Mouse (Mus musculus) mouse trophoblast stem cell (cell line): ENCODE data around the gene Irak3.
"Not testable (repeated sequence)": the region's sequence is repeated elsewhere in the genome, so short reads cannot be mapped to it uniquely, and the experiment has no call there.

Source experiments
- in situ Hi-C, 2 experiments: fragments of 300-500 bp; cut with MseI, MboI; formaldehyde crosslinking; loops; 2 replicates in 1 of 2; 3 replicates in 1 of 2; pipeline ENCODE4 v1.15.1; 2025

Gene Irak3

GRCm38 (mm10) chr10:120201961-120202402 lies at the start of gene Irak3:
Gene Irak3 (minus strand): TSS chr10:120202130.
- in situ Hi-C loops: no loop called here

DNA sequence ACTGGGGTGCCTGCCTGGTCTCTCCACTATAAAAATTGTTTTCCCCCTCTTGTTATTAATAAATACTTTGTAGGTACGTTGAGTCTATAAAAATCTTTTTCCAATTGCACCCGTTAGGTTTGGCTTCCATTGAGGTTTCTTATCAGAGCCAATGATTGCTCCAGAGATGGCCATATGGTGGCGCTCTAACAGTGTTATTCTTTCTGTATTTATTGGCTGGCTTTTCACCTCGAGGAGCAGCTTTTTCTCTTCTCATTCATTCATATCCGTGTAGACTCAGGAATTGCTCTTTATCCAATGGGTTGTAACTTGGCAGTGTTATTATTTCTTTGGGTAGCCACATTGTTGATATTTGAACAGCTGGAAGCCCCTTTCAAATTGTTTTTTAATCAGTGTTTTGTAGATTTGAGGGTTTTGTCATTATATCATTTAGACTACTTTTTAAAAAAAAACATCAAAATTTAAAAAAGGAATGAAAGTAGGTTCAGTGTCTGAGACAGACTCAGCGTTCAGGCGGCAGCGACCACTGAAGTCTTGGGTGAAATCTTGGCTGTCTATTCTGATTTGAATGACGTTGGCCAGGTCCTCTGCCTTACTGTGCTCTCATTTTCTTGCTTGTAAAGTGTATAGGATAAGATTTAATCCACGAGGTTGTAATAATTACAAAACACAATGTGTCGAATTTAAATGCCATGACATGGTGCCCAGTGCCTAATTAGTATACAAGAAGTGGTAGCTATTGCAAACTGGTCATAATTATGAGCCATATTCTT lies 49.2 kb upstream of the Irak3 start:
- in situ Hi-C loops: no loop called here

- in situ Hi-C loops: no loop called here
These were observed 45.2 kb upstream of the Irak3 start for GRCm38 (mm10) chr10:120246994-120247750.

DNA sequence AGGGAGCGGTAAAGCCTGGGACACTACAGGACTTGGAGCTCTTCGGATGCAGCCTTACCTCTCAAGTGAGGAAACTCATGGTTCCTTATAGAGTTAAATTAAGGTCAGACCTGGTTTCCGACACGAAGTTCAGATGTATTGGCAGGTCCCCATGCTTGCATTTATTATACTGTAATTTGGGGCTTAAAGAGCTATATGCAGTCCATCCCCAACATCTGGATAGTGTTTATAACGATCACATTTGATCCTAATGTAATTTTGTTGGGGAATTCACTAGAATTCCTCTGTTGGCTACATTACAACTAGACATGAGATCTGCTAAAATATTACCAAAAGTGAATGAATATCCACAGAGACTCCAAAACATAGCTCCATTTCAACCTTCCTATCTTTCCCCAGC lies 43.8 kb upstream of the Irak3 start:
- in situ Hi-C loops: no loop called here

- in situ Hi-C loops: no loop called here
These were observed 40.5 kb upstream of the Irak3 start for GRCm38 (mm10) chr10:120242421-120242820.

DNA sequence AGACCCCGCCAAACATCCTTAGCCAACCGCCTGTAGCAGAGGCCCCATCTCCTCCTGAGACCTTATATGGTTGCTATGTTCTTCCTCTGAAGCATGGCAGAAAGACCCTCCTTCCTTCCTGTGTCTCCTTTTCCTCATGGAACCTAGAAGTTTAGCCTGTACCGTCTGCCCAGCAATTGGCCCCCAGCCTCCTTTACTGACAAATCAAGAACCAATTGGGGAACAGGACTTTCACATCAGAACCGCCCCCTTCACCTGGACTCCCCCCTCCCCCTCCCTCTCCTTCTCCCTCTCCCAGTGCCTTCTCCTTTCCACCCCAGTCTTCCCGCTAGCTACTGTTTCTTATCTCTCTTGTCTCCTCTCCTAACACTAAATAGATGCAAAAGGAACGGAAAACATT lies 37.5 kb upstream of the Irak3 start:
- in situ Hi-C loops: no loop called here

DNA sequence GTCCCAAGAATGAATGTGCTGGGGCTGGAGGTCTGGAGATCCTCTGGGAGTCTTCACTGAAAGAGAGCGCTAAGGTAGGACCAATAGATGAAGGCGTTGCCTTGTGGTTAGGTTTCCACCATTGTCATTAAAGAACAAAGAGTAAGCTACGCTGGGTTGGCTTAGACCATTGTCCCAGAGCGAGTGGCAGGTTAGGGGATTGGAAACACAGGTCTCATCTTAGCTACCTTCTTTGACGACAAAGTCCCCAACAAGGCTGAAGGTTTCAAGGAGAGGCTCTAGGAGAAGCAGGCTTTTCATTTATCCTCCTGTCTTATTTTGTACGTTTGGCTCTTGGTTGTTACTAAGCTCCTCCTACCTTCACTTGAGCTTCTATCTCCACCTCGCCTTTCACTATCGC lies 36.3 kb upstream of the Irak3 start:
- in situ Hi-C loops: no loop called here

- in situ Hi-C loops: no loop called here
These were observed 34.9 kb upstream of the Irak3 start for GRCm38 (mm10) chr10:120236855-120237254.

DNA sequence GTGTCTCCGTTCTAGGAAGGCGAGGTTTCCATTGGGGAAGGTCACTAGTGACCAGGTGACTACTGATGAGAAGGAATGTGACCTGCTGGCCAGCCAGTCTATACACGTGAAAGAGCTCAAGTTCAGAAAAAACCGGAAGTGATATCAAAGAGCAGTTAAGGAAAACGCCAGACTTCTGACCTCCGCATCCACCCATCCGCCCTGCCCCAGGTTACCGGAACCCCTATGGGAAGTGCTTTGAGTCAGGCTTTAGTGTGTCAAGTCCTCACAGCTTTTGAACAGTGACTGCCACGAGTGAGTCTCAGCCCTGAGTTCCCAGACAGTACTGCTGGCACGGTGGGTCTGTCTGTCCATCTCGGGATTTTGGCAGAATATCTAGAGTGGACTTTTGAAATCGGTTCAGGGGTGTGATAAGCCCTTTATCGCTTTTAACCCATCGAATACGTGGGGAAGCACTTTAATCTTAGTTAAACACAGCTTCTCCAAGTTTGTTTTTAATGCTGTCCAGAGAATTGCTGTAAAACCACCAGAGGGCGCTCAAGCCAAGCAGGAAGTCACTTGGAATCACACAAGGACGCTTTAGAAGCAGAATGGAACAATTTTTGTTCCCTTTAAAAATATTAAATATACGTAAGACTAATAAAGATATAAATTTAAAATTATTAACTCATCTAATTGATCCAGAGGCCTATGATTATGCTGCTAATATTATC lies 31.9 kb upstream of the Irak3 start:
- in situ Hi-C loops: no loop called here

DNA sequence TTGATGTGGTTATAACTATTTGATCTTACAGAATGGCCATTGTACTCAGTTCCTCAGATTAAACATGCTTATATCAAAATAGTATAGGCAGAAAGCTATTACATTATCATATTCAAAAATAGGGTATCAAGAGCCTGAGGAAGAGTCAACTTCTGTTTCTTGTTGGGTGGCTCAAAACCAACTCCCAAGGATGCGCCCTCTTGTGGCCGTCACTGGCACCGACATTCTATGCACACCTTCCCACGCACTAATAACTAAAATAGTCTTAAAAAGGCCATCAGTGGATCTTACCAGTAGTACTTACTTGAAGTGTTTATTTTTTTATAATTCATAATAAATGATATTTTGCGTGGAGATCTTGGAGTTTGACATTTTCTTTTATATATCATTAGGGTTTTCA lies 29.8 kb upstream of the Irak3 start:
- in situ Hi-C loops: no loop called here

- in situ Hi-C loops: no loop called here
These were observed 25.1 kb upstream of the Irak3 start, which contains the start of gene Llph for GRCm38 (mm10) chr10:120226871-120227661. Gene Llph (plus strand): TSS chr10:120227070.

DNA sequence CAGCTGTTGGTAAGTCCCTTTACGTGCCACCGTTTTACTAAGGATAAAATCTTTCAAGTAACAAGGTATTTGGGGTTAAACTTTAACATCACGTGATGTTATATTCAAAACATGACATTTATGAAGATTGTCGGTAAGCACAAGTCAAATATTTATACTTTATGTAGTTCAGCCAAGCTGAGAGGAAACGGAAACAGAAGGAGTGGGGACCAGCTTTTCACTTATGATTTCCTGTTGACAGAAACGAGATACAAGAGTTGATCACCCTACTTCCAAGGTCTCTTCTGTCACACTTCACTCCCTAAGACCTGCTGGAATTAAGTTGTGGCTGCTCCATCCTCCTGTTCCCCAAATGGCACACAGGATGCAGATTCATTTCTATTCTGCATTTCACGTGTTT lies 18.8 kb upstream of the Irak3 start:
- in situ Hi-C loops: no loop called here

DNA sequence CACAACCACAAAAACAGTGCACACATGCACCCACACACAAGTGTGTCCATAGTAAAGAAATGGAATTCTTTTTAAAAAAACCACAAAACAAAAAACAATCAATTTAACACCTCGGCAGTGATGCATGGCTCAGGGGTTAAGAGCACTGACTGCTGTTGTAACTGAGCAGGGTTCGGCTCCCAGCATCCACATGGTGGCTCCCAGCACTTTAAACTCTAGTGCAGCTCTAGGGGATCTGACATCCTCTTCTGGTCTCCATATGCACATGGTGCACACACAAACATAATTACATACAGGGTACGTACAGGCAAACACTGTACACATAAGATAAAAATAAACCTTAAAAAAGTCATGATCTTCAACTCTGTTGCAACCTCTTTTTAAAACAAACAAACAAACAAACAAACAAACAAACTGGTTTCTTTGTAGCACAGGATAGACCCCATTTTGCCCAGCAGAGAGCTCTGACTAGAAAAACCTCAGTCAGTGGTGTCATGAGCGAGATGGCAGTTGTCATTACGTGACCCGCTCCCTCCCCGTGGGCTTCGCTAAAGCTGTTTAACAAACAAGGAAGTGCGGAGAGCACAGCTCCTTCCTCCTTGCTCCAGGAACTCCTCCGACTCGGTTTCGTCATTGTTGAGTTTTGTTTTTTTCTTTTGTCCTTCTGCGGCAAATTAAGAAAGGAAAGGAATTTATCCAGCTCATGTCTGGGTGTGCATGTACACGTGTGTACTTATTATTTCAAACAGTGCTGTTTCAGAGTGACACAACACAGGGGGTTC lies 17.8 kb upstream of the Irak3 start:
- in situ Hi-C loops: no loop called here

DNA sequence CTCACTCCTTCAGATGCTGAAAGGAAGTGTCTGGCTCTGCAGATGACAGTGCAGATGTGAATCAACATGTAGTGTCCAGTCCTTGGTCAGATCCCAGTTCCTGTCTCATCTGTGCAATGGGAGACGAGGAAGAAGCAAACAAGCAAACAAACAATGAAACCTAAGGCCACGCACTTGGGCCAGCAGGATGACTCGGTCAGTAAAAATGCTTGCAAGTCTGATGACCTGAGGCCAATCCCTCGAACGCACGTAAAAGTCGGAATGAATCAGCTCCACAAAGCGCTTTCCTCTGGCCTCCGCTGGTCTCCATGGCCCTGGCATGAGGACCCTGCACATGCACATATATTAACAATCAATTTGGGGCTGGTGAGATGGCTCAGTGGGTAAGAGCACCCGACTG lies 17.1 kb upstream of the Irak3 start:
- in situ Hi-C loops: no loop called here

DNA sequence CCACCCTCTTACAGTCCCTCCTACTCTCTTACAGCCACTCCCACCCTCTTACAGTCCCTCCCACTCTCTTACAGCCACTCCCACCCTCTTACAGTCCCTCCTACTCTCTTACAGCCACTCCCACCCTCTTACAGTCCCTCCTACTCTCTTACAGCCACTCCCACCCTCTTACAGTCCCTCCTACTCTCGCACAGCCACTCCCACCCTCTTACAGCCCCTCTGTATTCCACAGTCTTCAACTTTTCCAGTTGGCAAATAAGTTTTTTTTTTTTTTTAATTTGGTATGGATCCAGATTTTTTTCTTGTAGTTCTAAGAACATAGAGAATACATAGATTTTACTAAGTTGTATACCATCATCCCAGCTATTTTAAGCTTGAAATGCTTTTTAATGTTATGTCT lies 15.2 kb upstream of the Irak3 start:
- in situ Hi-C loops: not testable (repeated sequence)

GRCm38 (mm10) chr10:120210096-120210495 lies 8.2 kb upstream of the Irak3 start:
- in situ Hi-C loops: no loop called here

DNA sequence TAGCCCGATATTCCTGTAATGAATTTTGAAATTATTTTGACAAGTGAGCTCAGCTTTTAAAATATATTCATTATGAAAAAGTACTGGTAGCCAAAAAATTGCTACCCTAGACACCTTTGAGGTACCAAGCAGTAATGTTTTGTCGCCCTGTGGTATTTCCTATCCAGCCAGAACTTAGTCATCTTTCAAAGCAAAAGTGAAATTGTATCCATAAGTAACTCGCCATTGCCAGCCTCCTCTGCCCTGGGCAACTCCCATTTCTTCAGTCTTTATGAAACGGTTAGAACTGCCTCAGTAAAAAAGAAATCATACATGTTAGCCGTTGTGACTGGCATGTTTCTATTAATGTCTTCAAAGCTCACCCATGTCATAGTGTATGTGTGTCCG lies 7.6 kb upstream of the Irak3 start:
- in situ Hi-C loops: no loop called here

DNA sequence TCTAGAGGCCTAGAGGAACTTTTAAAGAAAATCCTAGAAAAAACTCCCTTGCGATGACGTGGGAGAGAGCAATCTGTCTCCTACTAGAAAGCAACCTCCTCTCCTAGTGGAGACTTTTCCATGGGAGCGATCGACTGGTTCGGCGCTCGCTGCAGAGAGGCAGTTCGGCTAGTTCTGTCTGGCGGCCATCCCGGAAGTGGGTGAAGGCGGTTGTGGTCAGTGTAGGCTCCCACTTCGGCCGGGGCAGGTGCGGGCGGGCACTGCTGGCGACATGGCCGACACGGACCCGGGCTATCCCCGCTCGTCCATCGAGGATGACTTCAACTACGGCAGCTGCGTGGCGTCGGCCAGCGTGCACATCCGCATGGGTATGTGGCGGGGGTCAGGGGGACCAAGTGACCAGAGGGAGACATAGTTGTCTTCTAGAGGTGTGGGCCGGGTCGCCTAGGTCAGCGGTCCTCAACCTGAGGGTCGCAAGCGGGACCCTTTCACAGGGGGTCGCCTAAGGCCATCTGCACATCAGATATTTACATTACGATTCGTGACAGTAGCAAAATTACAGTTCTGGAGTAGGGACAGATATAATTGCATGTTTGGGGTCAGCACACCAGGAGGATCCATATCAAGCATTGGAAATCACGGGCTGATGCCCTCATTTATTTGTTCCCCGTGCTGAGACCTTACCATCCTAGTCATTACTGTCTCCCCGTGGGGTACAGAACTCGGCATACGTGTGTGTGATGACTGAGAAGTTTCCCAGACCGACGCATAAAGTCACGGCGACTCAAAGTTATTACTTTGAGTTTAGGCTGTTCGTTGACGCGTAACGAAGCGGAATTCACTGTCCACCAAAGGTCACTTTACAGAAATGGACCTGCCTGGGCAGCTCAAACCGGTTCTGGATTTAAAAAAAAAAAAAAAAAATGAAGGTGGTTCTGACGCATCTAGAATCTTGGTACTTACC lies 6.9 kb upstream of the Irak3 start:
- in situ Hi-C loops: no loop called here

- in situ Hi-C loops: no loop called here
These were observed 6.1 kb upstream of the Irak3 start for GRCm38 (mm10) chr10:120208015-120208414.
